ENCODE assay signal across 12 mouse cellular contexts in genomic region chr1:171183620-171184019, GRCm38 (mm10). TPM values are rescaled to one million over a fixed set of nuclear protein-coding genes. Genes with fewer than 3 reads are reported as not detected.
DNase-seq lines count a peak whose midpoint lies in the region; ATAC-seq lines count a peak whose summit lies in the region.
"Had no signal": no experiment of that assay in that cellular context is flagged by ENCODE, and none has a peak within 500 bp of the region (broad histone marks: within the 10 kb centered on the region; RNA-seq: fewer than 3 reads in every experiment).

No protein-coding gene starts in this region.

- H3K9ac ChIP-seq in forebrain, embryonic 15.5 days (replicated peaks), result no peak overlapping the region
- H3K9ac ChIP-seq: forebrain, postnatal 0 days; midbrain, embryonic 12.5 days had no signal

- no peak for ATAC-seq in forebrain, embryonic 15.5 days (replicated peaks)
- ATAC-seq: forebrain, postnatal 0 days had no signal

- peak; percentile 61 for DNase-seq in gastrocnemius, adult 18-20 months (ENCODE audit: low spot score)
- no peak for DNase-seq in gastrocnemius, postnatal 10 days
- DNase-seq in 416B (ENCODE audit: low read depth), result peak; percentile 49
- DNase-seq in heart, adult 18-20 months, result peak; percentile 77 to 80
- peak; percentile 49 for DNase-seq in kidney, adult 9 months
- DNase-seq in c-Kit-positive CD71-positive TER-119-positive erythroid progenitor cells, embryonic 14.5 days (ENCODE audit: low spot score), result no peak
- DNase-seq in adrenal gland, postnatal 4 days (ENCODE audit: low spot score in 2 of 2), result no peak
- DNase-seq: cerebellum, postnatal 25 days; forebrain, postnatal 0 days had no signal

- no peak overlapping the region for H3K27ac ChIP-seq in forebrain, embryonic 15.5 days (replicated peaks)
- H3K27ac ChIP-seq: midbrain, embryonic 12.5 days had no signal

- H3K4me3 ChIP-seq in forebrain, embryonic 15.5 days, result no peak overlapping the region
- H3K4me3 ChIP-seq: midbrain, embryonic 12.5 days had no signal

- H3K4me2 ChIP-seq in forebrain, embryonic 15.5 days (replicated peaks), result no peak overlapping the region
- H3K4me2 ChIP-seq: midbrain, embryonic 12.5 days had no signal

- 0 out of 2 replicates have a peak, but pooled peaks cover 4% of the 10 kb centered on the region for H3K4me1 ChIP-seq in forebrain, embryonic 15.5 days

- no peaks in the 10 kb centered on the region for H3K27me3 ChIP-seq in forebrain, embryonic 15.5 days
- H3K27me3 ChIP-seq: midbrain, embryonic 12.5 days had no signal

- WGBS in forebrain, embryonic 15.5 days, result 79% methylated on average over 3 of the region's 3 CpGs

- H3K9me3 ChIP-seq in forebrain, embryonic 15.5 days, result no peaks in the 10 kb centered on the region
- H3K9me3 ChIP-seq: midbrain, embryonic 12.5 days had no signal

- H3K36me3 ChIP-seq in forebrain, embryonic 15.5 days, result no peaks in the 10 kb centered on the region
- H3K36me3 ChIP-seq: midbrain, embryonic 12.5 days had no signal

RNA-seq across cellular contexts. Expression of gene Pcp4l1, which starts 12.4 kb away (rescaled TPM):
- 100 to 1,000 TPM in 1 of 2 experiments, 10 to 100 TPM in 1; 36.1 to 133 TPM for total RNA-seq in gastrocnemius, adult 18-20 months (2021)
- total RNA-seq in gastrocnemius, postnatal 10 days (2021), result 10 to 100 TPM; 11.6 to 11.8 TPM
- total RNA-seq in heart, adult 18-20 months (2021), result 100 to 1,000 TPM; 196 to 272 TPM
- 7.1 and 9.8 TPM in 2 replicates for polyA plus RNA-seq in forebrain, embryonic 15.5 days (2015; fragmentation: Nextera tagmentation; extraction: Ambion mirVana)
- total RNA-seq in adrenal gland, postnatal 4 days (2021), result 10 to 100 TPM; 29.5 to 32.0 TPM

RNA-seq across cellular contexts. Expression of gene Nr1i3, which starts 30.1 kb away (rescaled TPM):
- total RNA-seq in gastrocnemius, adult 18-20 months (2021), result not detected
- total RNA-seq in gastrocnemius, postnatal 10 days (2021), result not detected
- not detected for total RNA-seq in heart, adult 18-20 months (2021)
- 0.22 and 0.38 TPM in 2 replicates for polyA plus RNA-seq in forebrain, embryonic 15.5 days (2015; fragmentation: Nextera tagmentation; extraction: Ambion mirVana)
- total RNA-seq in adrenal gland, postnatal 4 days (2021), result 10 to 100 TPM in 1 of 2 experiments, under 1 TPM in 1; 0.92 to 10.3 TPM
- total RNA-seq: forebrain, postnatal 0 days; left cerebral cortex, postnatal 14 days had no signal

RNA-seq across cellular contexts. Expression of gene Mpz, which starts 33.1 kb away (rescaled TPM):
- total RNA-seq in gastrocnemius, adult 18-20 months (2021), result 10 to 100 TPM; 28.7 to 29.5 TPM
- total RNA-seq in gastrocnemius, postnatal 10 days (2021), result 100 to 1,000 TPM; 478 to 752 TPM
- under 1 TPM; 0.55 to 0.75 TPM for total RNA-seq in heart, adult 18-20 months (2021)
- polyA plus RNA-seq in forebrain, embryonic 15.5 days (2015; fragmentation: Nextera tagmentation; extraction: Ambion mirVana), result 0.23 TPM in 1 of 2 replicates, not detected in the other
- total RNA-seq in adrenal gland, postnatal 4 days (2021), result 10 to 100 TPM; 23.9 to 53.3 TPM
- total RNA-seq: left cerebral cortex, postnatal 14 days had no signal

RNA-seq across cellular contexts. Expression of gene Sdhc, which starts 33.2 kb away (rescaled TPM):
- 100 to 1,000 TPM; 667 to 772 TPM for total RNA-seq in gastrocnemius, adult 18-20 months (2021)
- 100 to 1,000 TPM; 568 to 707 TPM for total RNA-seq in gastrocnemius, postnatal 10 days (2021)
- total RNA-seq in heart, adult 18-20 months (2021), result 1,000 to 10,000 TPM; 1,188 to 1,220 TPM
- polyA plus RNA-seq in forebrain, embryonic 15.5 days (2015; fragmentation: Nextera tagmentation; extraction: Ambion mirVana), result 211 and 213 TPM in 2 replicates
- total RNA-seq in adrenal gland, postnatal 4 days (2021), result 100 to 1,000 TPM; 359 to 386 TPM

RNA-seq across cellular contexts. Expression of gene Tomm40l, which starts 38.7 kb away (rescaled TPM):
- 10 to 100 TPM; 47.6 to 51.7 TPM for total RNA-seq in gastrocnemius, adult 18-20 months (2021)
- total RNA-seq in gastrocnemius, postnatal 10 days (2021), result 10 to 100 TPM; 42.2 to 44.7 TPM
- 10 to 100 TPM; 89.6 to 92.9 TPM for total RNA-seq in heart, adult 18-20 months (2021)
- polyA plus RNA-seq in forebrain, embryonic 15.5 days (2015; fragmentation: Nextera tagmentation; extraction: Ambion mirVana), result 42.0 and 46.6 TPM in 2 replicates
- 10 to 100 TPM; 41.6 to 43.5 TPM for total RNA-seq in adrenal gland, postnatal 4 days (2021)

Comparison
In these comparisons a context has a peak if more than half of its experiments do, and no peak if none do; other contexts are left out.
1. DNase-seq: peak in gastrocnemius, adult 18-20 months (single experiment), 416B (single experiment), heart, adult 18-20 months (2 of 2) and kidney, adult 9 months (single experiment); none in gastrocnemius, postnatal 10 days (single experiment), c-Kit-positive CD71-positive TER-119-positive erythroid progenitor cells, embryonic 14.5 days (single experiment) and adrenal gland, postnatal 4 days (0 of 2).
2. RNA of gene Mpz, which starts 33.1 kb away (total RNA-seq): 478 to 752 TPM in gastrocnemius, postnatal 10 days, 23.9 to 53.3 TPM in adrenal gland, postnatal 4 days and 28.7 to 29.5 TPM in gastrocnemius, adult 18-20 months; 0.55 to 0.75 TPM in heart, adult 18-20 months; every median in the first group is over 10 times any median in the second.